Mouse (Mus musculus) testis, adult 2 months (tissue): ENCODE data around the gene Gm19426. TPM values are rescaled to one million over a fixed set of nuclear protein-coding genes. Genes with fewer than 3 reads are reported as not detected.

Experiments
- H3K27ac ChIP-seq: fragments of 200-500 bp; 2 replicates; pipeline ENCODE4 v1.5.1; 2012; ENCODE audit warnings: low read depth, low read length; ENCODE audit not compliant: control insufficient read depth, insufficient read depth
- H3K27me3 ChIP-seq: fragments of 200-500 bp; 2 replicates; pipeline ENCODE4 v1.6.1; 2012; ENCODE audit warnings: mild to moderate bottlenecking, low read length, moderate library complexity; ENCODE audit not compliant: control insufficient read depth, insufficient read depth
- H3K36me3 ChIP-seq: fragments of 200-500 bp; 2 replicates; pipeline ENCODE4 v1.6.1; 2012; ENCODE audit warnings: mild to moderate bottlenecking, low read length; ENCODE audit not compliant: control insufficient read depth, insufficient read depth
- H3K4me1 ChIP-seq: fragments of 200-500 bp; 2 replicates; pipeline ENCODE4 v1.6.1; 2012; ENCODE audit warnings: low read length; ENCODE audit not compliant: control insufficient read depth, insufficient read depth
- H3K4me3 ChIP-seq: fragments of 200-500 bp; 2 replicates; pipeline ENCODE4 v1.5.1; 2012; ENCODE audit warnings: low read depth, mild to moderate bottlenecking, low read length, moderate library complexity, mixed read lengths; ENCODE audit not compliant: control insufficient read depth
- CTCF ChIP-seq: fragments of 200-500 bp; IDR thresholded peaks from 2 replicates; pipeline ENCODE4 v1.5.1; 2012; ENCODE audit warnings: low read depth, mild to moderate bottlenecking, inconsistent platforms, low read length, moderate library complexity; ENCODE audit not compliant: control insufficient read depth, insufficient read depth, insufficient replicate concordance
- POLR2A ChIP-seq: fragments of 200-500 bp; IDR thresholded peaks from 2 replicates; pipeline ENCODE4 v1.6.1; 2012; ENCODE audit warnings: low read depth, mild to moderate bottlenecking, inconsistent platforms, low read length, moderate library complexity; ENCODE audit not compliant: control insufficient read depth
- polyA plus RNA-seq: library from polyadenylated mRNA; depleted of rRNA; stranded (reverse); fragments of >200 nt; gene quantifications from 2 replicates; pipeline ENCODE4 v1.2.3, GENCODE M21; 2012

The Gm19426 gene
- polyA plus RNA-seq, 1 experiment, result 0.21 TPM

DNA sequence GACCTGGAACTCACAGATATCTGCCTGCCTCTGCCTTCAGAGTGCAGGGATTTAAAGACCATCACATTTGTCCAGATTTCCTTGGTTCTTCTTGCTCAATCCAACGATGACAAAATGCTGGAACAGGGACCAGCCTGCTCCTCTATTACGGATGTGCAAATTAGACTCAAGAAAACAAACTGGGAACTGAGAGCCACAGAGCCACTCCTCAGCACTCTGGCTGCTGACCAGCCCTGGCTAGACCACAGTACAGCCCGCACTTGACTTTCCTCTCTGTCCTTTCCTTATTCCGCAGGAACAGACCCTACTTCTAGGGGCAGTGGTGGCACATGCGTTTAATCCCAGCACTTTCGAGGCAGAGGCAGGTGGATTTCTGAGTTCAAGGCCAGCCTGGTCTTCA lies 27.0 kb upstream of the Gm19426 start:
- peaks cover 5% of the 10 kb centered on the region for H3K4me1 ChIP-seq
- no peak overlapping the region for H3K4me3 ChIP-seq
- TF ChIP-seq POLR2A, result no peak
- no peak for TF ChIP-seq CTCF
- no peaks in the 10 kb centered on the region for H3K36me3 ChIP-seq
- no peak overlapping the region for H3K27ac ChIP-seq
- no peaks in the 10 kb centered on the region for H3K27me3 ChIP-seq

DNA sequence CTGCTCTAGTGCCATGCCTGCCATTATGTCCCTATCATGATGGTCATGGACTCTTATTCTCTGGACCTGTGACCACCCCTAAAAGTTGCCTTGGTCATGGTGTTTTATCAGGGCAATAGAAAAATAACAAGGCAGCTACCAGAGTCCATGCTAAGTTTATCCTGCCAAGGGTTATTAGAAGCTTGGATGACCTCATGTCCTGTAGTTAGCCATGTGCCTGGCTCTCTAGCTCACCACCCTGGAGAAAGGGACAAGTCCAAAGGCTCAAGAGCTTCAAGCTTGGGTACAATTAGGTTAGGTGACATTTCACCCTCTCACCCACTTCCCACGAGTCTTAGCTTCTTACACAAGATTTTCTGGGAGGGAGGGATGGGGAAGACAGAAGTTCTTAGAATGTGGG lies 19.4 kb upstream of the Gm19426 start:
- H3K27ac ChIP-seq, result no peak overlapping the region
- H3K27me3 ChIP-seq, result no peaks in the 10 kb centered on the region
- TF ChIP-seq CTCF, result no peak
- no peaks in the 10 kb centered on the region for H3K36me3 ChIP-seq
- no peaks in the 10 kb centered on the region for H3K4me1 ChIP-seq
- no peak overlapping the region for H3K4me3 ChIP-seq

DNA sequence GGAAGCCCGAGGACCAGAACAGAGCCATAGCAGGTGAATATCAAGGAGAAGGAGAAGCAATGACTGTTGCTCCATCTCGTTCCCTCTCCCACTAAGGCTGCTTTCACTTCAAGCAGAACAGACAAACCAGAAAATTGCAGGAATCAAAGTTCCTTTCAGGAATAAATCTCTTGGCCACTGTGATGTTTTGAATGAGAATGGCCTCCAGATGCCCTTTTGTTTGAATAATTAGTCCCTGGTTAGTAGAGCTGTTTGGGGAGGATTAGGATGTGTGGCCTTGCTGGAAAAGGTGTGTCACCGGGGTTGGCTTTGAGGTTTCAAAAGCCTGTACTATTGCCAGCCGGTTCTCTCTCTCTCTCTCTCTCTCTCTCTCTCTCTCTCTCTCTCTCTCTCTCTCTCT lies 18.8 kb upstream of the Gm19426 start:
- no peak overlapping the region for H3K27ac ChIP-seq
- no peaks in the 10 kb centered on the region for H3K27me3 ChIP-seq
- TF ChIP-seq CTCF (no peak), POLR2A (no peak)
- H3K4me3 ChIP-seq, result no peak overlapping the region
- no peaks in the 10 kb centered on the region for H3K4me1 ChIP-seq
- H3K36me3 ChIP-seq, result no peaks in the 10 kb centered on the region

DNA sequence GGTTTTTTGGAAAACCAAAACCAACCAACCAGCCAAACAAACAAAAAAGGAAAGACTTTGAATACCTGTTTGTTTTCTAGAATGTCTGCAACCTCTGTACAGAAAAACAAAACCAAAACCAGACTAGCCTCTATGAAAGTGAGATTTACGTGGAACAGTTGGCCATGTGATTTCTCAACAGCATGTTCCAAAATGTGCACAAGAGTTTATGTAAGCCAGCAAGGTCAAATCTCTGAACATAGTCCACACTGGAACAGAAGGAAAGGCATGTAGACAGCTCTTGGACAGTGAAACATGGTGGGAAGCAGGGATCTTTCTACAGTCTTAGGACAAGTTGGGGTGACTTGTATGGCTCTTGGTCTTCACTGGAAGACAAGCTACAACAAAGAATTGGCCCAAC lies 18.4 kb upstream of the Gm19426 start:
- Histone ChIP-seq H3K27me3 (no peaks in the 10 kb centered on the region), H3K36me3 (no peaks in the 10 kb centered on the region), H3K27ac (no peak overlapping the region), H3K4me3 (no peak overlapping the region), H3K4me1 (no peaks in the 10 kb centered on the region)
- TF ChIP-seq POLR2A (no peak), CTCF (no peak)

DNA sequence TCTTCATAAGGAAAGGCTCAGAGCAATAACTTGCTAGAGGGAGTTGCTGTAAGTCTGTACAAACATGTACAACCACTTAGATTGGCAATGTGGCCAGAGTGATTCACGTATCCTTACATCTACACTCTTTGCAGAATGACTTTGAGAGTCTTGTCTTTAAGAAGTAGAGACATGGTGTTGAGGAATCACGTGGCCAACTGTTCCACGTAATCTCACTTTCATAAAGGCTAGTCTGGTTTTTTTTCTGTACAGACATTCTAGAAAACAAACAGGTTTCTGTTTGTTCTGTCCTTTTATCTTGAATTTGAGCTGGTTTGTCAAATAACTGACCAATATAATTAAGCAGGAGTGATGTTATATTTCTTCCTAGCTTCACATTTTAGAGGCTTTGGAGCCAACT lies 17.9 kb upstream of the Gm19426 start:
- Histone ChIP-seq H3K27me3 (no peaks in the 10 kb centered on the region), H3K36me3 (no peaks in the 10 kb centered on the region), H3K4me1 (no peaks in the 10 kb centered on the region), H3K27ac (no peak overlapping the region), H3K4me3 (no peak overlapping the region)
- TF ChIP-seq CTCF, result no peak

DNA sequence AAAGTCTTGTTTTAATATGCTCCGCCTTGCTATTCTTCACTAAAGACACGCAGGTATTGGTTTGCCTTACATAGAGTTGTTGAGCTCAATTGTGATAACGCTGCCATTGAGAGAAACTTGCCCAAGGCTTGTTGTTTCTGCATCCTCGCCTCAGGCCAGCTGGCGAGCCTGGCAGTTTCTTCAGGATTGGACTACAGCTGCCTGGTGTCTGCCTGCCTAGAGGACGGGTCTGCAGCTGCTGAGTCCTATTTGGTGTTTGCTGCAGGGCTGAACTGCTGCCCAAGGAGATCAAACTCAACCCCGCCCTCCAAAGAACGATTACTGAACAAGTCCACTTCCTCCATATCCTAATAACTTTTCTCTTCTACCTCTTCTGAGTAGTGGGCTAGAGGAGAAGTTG lies 17.3 kb upstream of the Gm19426 start:
- TF ChIP-seq POLR2A (no peak), CTCF (no peak)
- no peak overlapping the region for H3K4me3 ChIP-seq
- no peak overlapping the region for H3K27ac ChIP-seq
- no peaks in the 10 kb centered on the region for H3K27me3 ChIP-seq
- no peaks in the 10 kb centered on the region for H3K4me1 ChIP-seq
- H3K36me3 ChIP-seq, result no peaks in the 10 kb centered on the region

DNA sequence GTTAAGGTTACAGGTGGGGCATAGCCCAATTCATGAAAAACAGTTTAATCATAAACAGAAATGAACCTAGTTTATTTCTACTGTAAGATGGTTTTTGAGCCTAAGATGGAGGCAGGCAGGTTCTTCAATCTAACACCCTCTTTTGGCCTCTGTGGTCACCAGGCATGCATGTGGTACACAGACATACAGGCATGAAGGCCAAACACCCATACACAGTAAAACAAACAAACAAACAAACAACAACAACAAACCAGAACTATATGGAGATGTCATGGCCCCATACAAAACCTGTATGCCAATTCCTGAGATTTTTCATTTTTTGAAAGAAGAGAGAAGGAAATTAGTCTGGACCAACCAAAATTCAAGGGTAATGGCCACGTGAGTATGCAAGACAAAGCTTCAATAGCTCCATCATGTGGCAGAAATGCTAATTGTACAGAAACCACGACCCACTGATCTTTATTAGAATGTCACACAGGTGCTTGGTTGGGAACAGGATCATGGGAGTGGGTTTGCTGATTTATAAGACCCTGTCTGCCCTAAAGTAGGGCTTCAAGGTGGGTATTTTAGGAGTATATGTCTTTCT lies 15.2 kb upstream of the Gm19426 start:
- Histone ChIP-seq H3K36me3 (no peaks in the 10 kb centered on the region), H3K4me1 (no peaks in the 10 kb centered on the region), H3K27me3 (no peaks in the 10 kb centered on the region), H3K4me3 (no peak overlapping the region), H3K27ac (no peak overlapping the region)
- no peak for TF ChIP-seq CTCF
- TF ChIP-seq POLR2A, result no peak
